Mouse (Mus musculus): ENCODE measurements at regions not wholly inside any gene's neighbourhood (a gene's known extent, or its start where the extent isn't known, plus 50 kb on each side); places are given as distances from the start of the nearest gene placed in this dataset.

- DNase-seq (ENCODE audit: low spot score) = no peak
Observed at GRCm38 (mm10) chr4:12421628-12422319, 250.0 kb upstream of the Fam92a start.

GRCm38 (mm10) chr4:12418086-12418485 lies 246.3 kb upstream of the Fam92a start:
- DNase-seq (ENCODE audit: low spot score) = no peak

GRCm38 (mm10) chr4:12395344-12395743 lies 223.5 kb upstream of the Fam92a start:
- DNase-seq (ENCODE audit: low spot score) = no peak

- DNase-seq (ENCODE audit: low spot score) = no peak
Observed at GRCm38 (mm10) chr4:12376797-12377570, 205.2 kb upstream of the Fam92a start.

- no peak for DNase-seq (ENCODE audit: low spot score)
Observed at GRCm38 (mm10) chr4:12369551-12369950, 197.7 kb upstream of the Fam92a start.

- DNase-seq (ENCODE audit: low spot score) = no peak
Observed at GRCm38 (mm10) chr4:12356992-12357634, 185.3 kb upstream of the Fam92a start.

- DNase-seq (ENCODE audit: low spot score) = no peak
Observed at GRCm38 (mm10) chr4:12353337-12353856, 181.6 kb upstream of the Fam92a start.

GRCm38 (mm10) chr4:12339236-12339635 lies 167.4 kb upstream of the Fam92a start:
- DNase-seq (ENCODE audit: low spot score) = no peak

- DNase-seq (ENCODE audit: low spot score) = no peak
Observed at GRCm38 (mm10) chr4:12334832-12335587, 163.2 kb upstream of the Fam92a start.

GRCm38 (mm10) chr4:12334429-12334828 lies 162.6 kb upstream of the Fam92a start:
- DNase-seq (ENCODE audit: low spot score) = no peak

- DNase-seq (ENCODE audit: low spot score) = no peak
Observed at GRCm38 (mm10) chr4:12316024-12316423, 144.2 kb upstream of the Fam92a start.

- DNase-seq (ENCODE audit: low spot score) = no peak
Observed at GRCm38 (mm10) chr4:12308332-12308731, 136.5 kb upstream of the Fam92a start.

- no peak for DNase-seq (ENCODE audit: low spot score)
Observed at GRCm38 (mm10) chr4:12306618-12307565, 135.1 kb upstream of the Fam92a start.

GRCm38 (mm10) chr4:12287079-12287686 lies 115.4 kb upstream of the Fam92a start:
- DNase-seq (ENCODE audit: low spot score) = no peak

- DNase-seq (ENCODE audit: low spot score) = no peak
Observed at GRCm38 (mm10) chr4:12286391-12286790, 114.6 kb upstream of the Fam92a start.

GRCm38 (mm10) chr4:12285983-12286382 lies 114.2 kb upstream of the Fam92a start:
- no peak for DNase-seq (ENCODE audit: low spot score)

- DNase-seq (ENCODE audit: low spot score) = no peak
Observed at GRCm38 (mm10) chr4:12277949-12278348, 106.1 kb upstream of the Fam92a start.

GRCm38 (mm10) chr4:12273369-12273768 lies 101.6 kb upstream of the Fam92a start:
- DNase-seq (ENCODE audit: low spot score) = no peak

GRCm38 (mm10) chr4:12272914-12273313 lies 101.1 kb upstream of the Fam92a start:
- no peak for DNase-seq (ENCODE audit: low spot score)

- no peak for DNase-seq (ENCODE audit: low spot score)
Observed at GRCm38 (mm10) chr4:12272378-12272777, 100.6 kb upstream of the Fam92a start.

Measured in ovary, adult 18-20 months (tissue).